Comparison of ENCODE assay signal across 25 mouse cellular contexts in the genomic region with DNA sequence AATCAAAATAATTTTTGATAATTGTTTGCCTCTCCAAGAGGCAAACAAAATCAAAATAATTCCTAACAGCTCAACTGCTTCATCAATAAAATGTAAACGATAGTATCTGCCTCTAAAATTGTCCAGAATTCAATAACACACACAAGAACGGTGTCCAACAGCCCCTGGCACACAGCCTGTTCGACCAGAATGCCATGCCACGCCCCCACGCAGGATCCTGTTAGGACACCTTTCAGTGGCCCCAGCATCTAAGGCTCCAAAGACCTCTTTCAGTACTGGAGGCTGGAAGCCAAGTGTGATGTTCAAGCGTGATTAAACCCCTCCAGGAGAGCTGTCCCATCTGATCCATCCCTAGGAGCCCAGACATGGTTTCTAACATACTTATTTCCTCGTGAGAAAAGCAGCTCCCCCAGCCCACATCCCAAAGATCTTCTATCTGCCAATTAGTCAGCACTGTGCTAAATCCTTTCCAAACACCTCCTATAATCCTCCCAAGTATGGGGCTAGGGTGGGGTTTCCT.
A peak's percentile ranks its signal among the peaks of the same experiment; 100 is the strongest.
DNase-seq lines count a peak whose midpoint lies in the region; ATAC-seq lines count a peak whose summit lies in the region.
"Had no signal": no experiment of that assay in that cellular context is flagged by ENCODE, and none has a peak within 500 bp of the region (broad histone marks: within the 10 kb centered on the region; RNA-seq: fewer than 3 reads in every experiment).

No protein-coding gene starts in this region.

- no peak overlapping the region for H3K9ac ChIP-seq in forebrain, embryonic 14.5 days (ENCODE audit: low read length)
- no peak overlapping the region for H3K9ac ChIP-seq in forebrain, embryonic 16.5 days (replicated peaks; ENCODE audit: low read depth, low read length)
- H3K9ac ChIP-seq in heart, embryonic 15.5 days = no peak overlapping the region
- H3K9ac ChIP-seq: embryonic facial prominence, embryonic 12.5 days; forebrain, embryonic 12.5 days; liver, embryonic 13.5 days; midbrain, embryonic 12.5 days had no signal

- DNase-seq in forebrain, embryonic 14.5 days (ENCODE audit: low spot score) = peak; percentile 46
- DNase-seq in heart, adult 8-10 months (ENCODE audit: low spot score) = no peak
- peak; percentile 62 for DNase-seq in testis, postnatal 10 days (ENCODE audit: low spot score)
- DNase-seq in testis, postnatal 14 days (ENCODE audit: low spot score) = no peak
- no peak for DNase-seq in frontal cortex, adult 2 months (ENCODE audit: extremely low spot score in 1 of 2, low spot score in 1 of 2)
- DNase-seq: adrenal gland, adult 8-10 months; B cell, adult 2 months; cerebellum, adult 9-10 months; kidney, adult 9 months; kidney, postnatal 25 days; liver, embryonic 13.5 days; lung, adult 2 months; lung, postnatal 14 days; thymus, postnatal 14 days had no signal

- ATAC-seq in forebrain, embryonic 14.5 days = no peak
- ATAC-seq in forebrain, embryonic 16.5 days = no peak
- no peak for ATAC-seq in heart, embryonic 15.5 days (replicated peaks; ENCODE audit: insufficient number of reproducible peaks, insufficient read depth, low FRiP score, low read depth)
- ATAC-seq: hindbrain, embryonic 16.5 days; intestine, embryonic 16.5 days had no signal

- WGBS in forebrain, embryonic 14.5 days = 40% methylated on average over 7 of the region's 7 CpGs
- WGBS in forebrain, embryonic 16.5 days = 32% methylated on average over 7 of the region's 7 CpGs
- 42% methylated on average over 7 of the region's 7 CpGs for WGBS in heart, embryonic 15.5 days

- no peaks in the 10 kb centered on the region for H3K36me3 ChIP-seq in forebrain, embryonic 14.5 days (ENCODE audit: control insufficient read depth, insufficient read depth, low read length)
- no peaks in the 10 kb centered on the region for H3K36me3 ChIP-seq in forebrain, embryonic 16.5 days (ENCODE audit: control insufficient read depth, insufficient read depth)
- no peaks in the 10 kb centered on the region for H3K36me3 ChIP-seq in heart, embryonic 15.5 days
- H3K36me3 ChIP-seq: embryonic facial prominence, embryonic 12.5 days; forebrain, embryonic 12.5 days; liver, embryonic 13.5 days; midbrain, embryonic 12.5 days had no signal

- no peaks in the 10 kb centered on the region; the same call in 1 of the 2 replicates for H3K27me3 ChIP-seq in forebrain, embryonic 14.5 days (replicated peaks; ENCODE audit: control insufficient read depth, insufficient read depth, low read length)
- H3K27me3 ChIP-seq in forebrain, embryonic 16.5 days (replicated peaks; ENCODE audit: control insufficient read depth, insufficient read depth, low read length) = no peaks in the 10 kb centered on the region; the same call in 1 of the 2 replicates
- H3K27me3 ChIP-seq in heart, embryonic 15.5 days = no peaks in the 10 kb centered on the region; the same call in 1 of the 2 replicates
- H3K27me3 ChIP-seq: CH12.LX had no signal

- no peak overlapping the region for H3K4me3 ChIP-seq in forebrain, embryonic 14.5 days (ENCODE audit: low read depth, low read length)
- H3K4me3 ChIP-seq in forebrain, embryonic 16.5 days (replicated peaks; ENCODE audit: low read length) = no peak overlapping the region
- H3K4me3 ChIP-seq in heart, embryonic 15.5 days = no peak overlapping the region
- H3K4me3 ChIP-seq: embryonic facial prominence, embryonic 12.5 days; erythroblast, embryonic 14.5 days; forebrain, embryonic 12.5 days; layer of hippocampus, adult 2 months; liver, embryonic 13.5 days; midbrain, embryonic 12.5 days had no signal

- H3K27ac ChIP-seq in forebrain, embryonic 14.5 days (ENCODE audit: low read depth, low read length) = no peak overlapping the region
- H3K27ac ChIP-seq in forebrain, embryonic 16.5 days (ENCODE audit: low read length) = no peak overlapping the region
- H3K27ac ChIP-seq in heart, embryonic 15.5 days = peak overlapping the region; percentile 25; the same call in 1 of the 2 replicates
- H3K27ac ChIP-seq: embryonic facial prominence, embryonic 12.5 days; forebrain, embryonic 12.5 days; layer of hippocampus, adult 2 months; liver, embryonic 13.5 days; midbrain, embryonic 12.5 days had no signal

- H3K4me1 ChIP-seq in forebrain, embryonic 14.5 days (ENCODE audit: control insufficient read depth, insufficient read depth, low read length) = peaks cover 21% of the 10 kb centered on the region
- H3K4me1 ChIP-seq in forebrain, embryonic 16.5 days (replicated peaks; ENCODE audit: control insufficient read depth, insufficient read depth, low read length) = peaks cover 17% of the 10 kb centered on the region
- peaks cover 80% of the 10 kb centered on the region for H3K4me1 ChIP-seq in heart, embryonic 15.5 days (replicated peaks)

- H3K4me2 ChIP-seq in forebrain, embryonic 14.5 days (ENCODE audit: low read length) = no peak overlapping the region
- H3K4me2 ChIP-seq in forebrain, embryonic 16.5 days (ENCODE audit: low read length) = no peak overlapping the region
- peak overlapping the region; percentile 85 for H3K4me2 ChIP-seq in heart, embryonic 15.5 days
- H3K4me2 ChIP-seq: embryonic facial prominence, embryonic 12.5 days; forebrain, embryonic 12.5 days; liver, embryonic 13.5 days; midbrain, embryonic 12.5 days had no signal

- H3K9me3 ChIP-seq in forebrain, embryonic 14.5 days (replicated peaks; ENCODE audit: control insufficient read depth, low read length) = no peaks in the 10 kb centered on the region
- no peaks in the 10 kb centered on the region for H3K9me3 ChIP-seq in forebrain, embryonic 16.5 days (ENCODE audit: control insufficient read depth, low read length)
- H3K9me3 ChIP-seq in heart, embryonic 15.5 days (replicated peaks) = no peaks in the 10 kb centered on the region
- H3K9me3 ChIP-seq: embryonic facial prominence, embryonic 12.5 days; forebrain, embryonic 12.5 days; G1E; liver, embryonic 13.5 days; midbrain, embryonic 12.5 days had no signal

Comparison
In these comparisons a context has a peak if more than half of its experiments do, and no peak if none do; other contexts are left out.
1. DNase-seq: peak in forebrain, embryonic 14.5 days (single experiment) and testis, postnatal 10 days (single experiment); none in heart, adult 8-10 months (single experiment), testis, postnatal 14 days (single experiment) and frontal cortex, adult 2 months (0 of 2).